Mouse (Mus musculus) erythroid progenitor cell, adult 5-6 weeks (primary cell): ENCODE measurements at regions not wholly inside any gene's neighbourhood (a gene's known extent, or its start where the extent isn't known, plus 50 kb on each side); places are given as distances from the start of the nearest gene placed in this dataset.

Experiments
- ATAC-seq: replicated peaks from 2 replicates; pipeline ENCODE4 v1.8.0; 2016; ENCODE audit warnings: moderate number of reproducible peaks, mild to moderate bottlenecking, moderate TSS enrichment, inconsistent platforms; ENCODE audit not compliant: poor library complexity, low FRiP score, severe bottlenecking

GRCm38 (mm10) chr5:50128972-50129371 lies 70.2 kb upstream of the Adgra3 start:
- ATAC-seq, result no peak

GRCm38 (mm10) chr5:50126594-50126993 lies 67.8 kb upstream of the Adgra3 start:
- peak; percentile 41 for ATAC-seq

GRCm38 (mm10) chr5:50126177-50126576 lies 67.4 kb upstream of the Adgra3 start:
- peak; percentile 94 for ATAC-seq

GRCm38 (mm10) chr5:50125676-50126075 lies 66.9 kb upstream of the Adgra3 start:
- ATAC-seq, result no peak

GRCm38 (mm10) chr5:50122829-50123241 lies 64.0 kb upstream of the Adgra3 start:
- no peak for ATAC-seq

- peak; percentile 39; the same call in 1 of the 2 replicates for ATAC-seq
Observed at GRCm38 (mm10) chr5:50119860-50120259, 61.1 kb upstream of the Adgra3 start.
